Mouse (Mus musculus) embryonic facial prominence, embryonic 10.5 days (tissue): ENCODE results near the gene Mnx1. TPM values are rescaled to one million over a fixed set of nuclear protein-coding genes. Genes with fewer than 3 reads are reported as not detected.
A peak's percentile ranks its signal among the peaks of the same experiment; 100 is the strongest.

Experiments
- DNase-seq: peaks from one replicate; pipeline ENCODE4 v3.0.0-alpha.2; 2017; ENCODE audit warnings: low spot score
- H3K27ac ChIP-seq: fragments of 300-500 bp; sonication (generic); replicated peaks from 2 replicates; pipeline ENCODE4 v1.5.1; 2016; ENCODE audit warnings: mild to moderate bottlenecking
- H3K27me3 ChIP-seq: fragments of 300-500 bp; sonication (generic); replicated peaks from 2 replicates; pipeline ENCODE4 v1.6.1; 2016; ENCODE audit warnings: low read depth, mild to moderate bottlenecking; ENCODE audit not compliant: poor library complexity, severe bottlenecking
- H3K36me3 ChIP-seq: fragments of 300-500 bp; sonication (generic); replicated peaks from 2 replicates; pipeline ENCODE4 v1.6.1; 2016; ENCODE audit warnings: mild to moderate bottlenecking, moderate library complexity
- H3K4me1 ChIP-seq: fragments of 300-500 bp; sonication (generic); 2 replicates; pipeline ENCODE4 v1.6.1; 2016
- H3K4me3 ChIP-seq: fragments of 300-500 bp; sonication (generic); 2 replicates; pipeline ENCODE4 v1.5.1; 2016; ENCODE audit warnings: mild to moderate bottlenecking, moderate library complexity
- H3K9me3 ChIP-seq: fragments of 300-500 bp; sonication (generic); 2 replicates; pipeline ENCODE4 v1.6.1; 2016; ENCODE audit warnings: mild to moderate bottlenecking
- WGBS: fragments of 180-500 bp; shearing (Covaris S2); methylation state at CpG from one replicate; pipeline ENCODE4 v1.1.7; 2016; 5-methylcytosine and 5-hydroxymethylcytosine counted together
- polyA plus RNA-seq: library from polyadenylated mRNA; unstranded; fragments of >200 nt; fragmentation: Nextera tagmentation; extraction: Ambion mirVana; gene quantifications from 2 replicates; pipeline ENCODE4 v1.2.1, GENCODE M21; 2016

Gene Mnx1
- polyA plus RNA-seq = not detected in 2 replicates

DNA sequence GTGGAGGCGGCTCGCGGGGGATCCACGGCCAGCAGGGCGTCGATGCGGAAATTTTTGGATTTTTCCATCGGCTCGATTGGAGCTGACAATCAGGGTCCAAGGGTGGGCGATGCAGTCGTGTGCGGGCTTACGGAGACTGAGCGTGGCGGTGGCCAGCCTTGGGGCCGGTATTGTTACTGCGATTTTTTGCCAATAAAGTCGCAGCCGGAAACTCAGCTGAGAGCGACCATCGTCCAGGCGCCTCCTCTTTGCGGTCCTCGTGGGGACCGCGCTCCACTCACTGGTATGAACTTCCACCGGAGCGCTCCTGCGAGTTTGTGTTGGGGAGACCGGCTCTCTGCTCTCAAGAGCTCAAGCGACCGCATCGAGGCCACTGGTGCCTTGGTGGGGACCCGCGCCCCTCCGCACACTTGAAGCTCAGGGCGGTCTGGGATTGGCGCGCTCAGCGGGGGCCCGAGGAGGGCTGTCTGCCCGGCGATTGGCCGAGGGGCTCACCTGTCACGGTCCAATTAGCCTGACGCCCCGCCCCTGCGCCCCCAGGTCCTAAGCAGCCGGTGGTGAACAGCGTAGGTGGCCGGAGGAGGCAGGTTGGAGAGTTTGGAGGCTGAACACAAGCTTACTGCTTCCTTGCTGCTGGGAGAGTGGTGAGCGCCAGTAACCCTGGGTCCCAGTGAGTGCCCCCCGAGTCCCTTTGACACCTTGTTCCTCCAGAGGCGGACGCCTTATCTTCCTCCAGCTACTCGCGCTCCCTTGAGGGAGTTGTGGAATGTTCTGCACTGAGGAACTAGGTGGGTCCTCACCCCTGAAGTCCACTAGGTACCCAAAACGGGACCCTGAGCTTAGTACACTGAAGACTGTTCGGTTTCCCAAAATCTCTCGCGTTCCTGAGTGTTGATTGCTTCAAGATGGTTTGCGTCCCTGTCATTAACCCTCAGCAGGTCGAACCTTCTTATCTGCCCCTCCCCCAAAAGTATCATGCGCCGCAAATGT lies at the start of gene Mnx1:
Mnx1 (minus strand) TSS at position 263 of the 990 bp plus-strand sequence.
- H3K4me1 ChIP-seq = peaks cover 19% of the 10 kb centered on the region
- peak; percentile 79 for DNase-seq
- no peak within 1 kb of the TSS for H3K27ac ChIP-seq
- WGBS = under 1% methylated on average over 65 of the region's 65 CpGs
- peak within 1 kb of the TSS; percentile 49 for H3K4me3 ChIP-seq
- H3K9me3 ChIP-seq = no peaks in the 10 kb centered on the region
- peaks cover 100% of the 10 kb centered on the region for H3K27me3 ChIP-seq
- H3K36me3 ChIP-seq = no peaks in the 10 kb centered on the region

DNA sequence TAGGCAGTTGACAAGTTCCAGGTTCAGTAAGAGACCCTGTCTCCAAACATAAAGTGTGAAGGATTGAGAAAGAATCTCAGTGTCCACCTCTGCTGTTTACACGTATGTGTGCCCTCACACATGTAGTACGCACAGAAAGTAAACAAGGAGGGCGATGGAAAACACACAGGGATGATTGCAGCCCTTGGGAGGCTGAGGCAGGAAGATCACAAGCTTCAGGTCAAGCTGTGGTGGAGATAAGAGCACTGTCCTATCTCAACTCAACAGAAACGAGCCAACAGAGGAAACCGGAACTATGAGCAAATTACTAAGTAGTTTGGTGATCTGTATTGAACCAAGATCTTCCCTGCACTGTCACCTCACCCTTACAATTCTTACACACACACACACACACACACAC lies 38.2 kb upstream of the Mnx1 start:
- WGBS = 85% methylated on average over 5 of the region's 5 CpGs
- no peaks in the 10 kb centered on the region for H3K36me3 ChIP-seq
- H3K27ac ChIP-seq = no peak overlapping the region
- no peak overlapping the region for H3K4me3 ChIP-seq
- no peak for DNase-seq
- no peaks in the 10 kb centered on the region for H3K4me1 ChIP-seq
- H3K27me3 ChIP-seq = no peaks in the 10 kb centered on the region
- no peaks in the 10 kb centered on the region for H3K9me3 ChIP-seq

DNA sequence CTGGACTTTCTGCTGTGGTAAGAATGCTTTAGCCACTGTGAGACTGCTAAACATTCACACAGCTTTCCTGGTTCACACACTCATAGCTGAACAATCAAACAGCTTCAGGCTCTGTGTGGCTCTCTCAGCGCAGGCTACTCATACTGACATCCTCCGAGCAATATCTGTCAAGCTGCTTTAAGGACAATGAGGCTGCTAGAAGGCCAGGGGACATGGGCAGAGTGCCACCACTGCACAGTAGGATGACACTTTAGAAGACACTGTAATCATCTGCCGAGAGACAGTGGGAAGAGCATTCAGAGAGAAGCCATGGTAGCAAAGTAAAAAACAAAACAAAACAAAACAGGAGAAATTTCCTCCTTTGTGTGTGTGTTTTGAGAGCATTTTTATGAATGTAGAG lies 37.6 kb upstream of the Mnx1 start:
- Histone ChIP-seq H3K27ac (no peak overlapping the region), H3K27me3 (no peaks in the 10 kb centered on the region), H3K9me3 (no peaks in the 10 kb centered on the region), H3K4me3 (no peak overlapping the region), H3K4me1 (no peaks in the 10 kb centered on the region), H3K36me3 (no peaks in the 10 kb centered on the region)
- WGBS = 82% methylated on average over 3 of the region's 3 CpGs
- DNase-seq = no peak

DNA sequence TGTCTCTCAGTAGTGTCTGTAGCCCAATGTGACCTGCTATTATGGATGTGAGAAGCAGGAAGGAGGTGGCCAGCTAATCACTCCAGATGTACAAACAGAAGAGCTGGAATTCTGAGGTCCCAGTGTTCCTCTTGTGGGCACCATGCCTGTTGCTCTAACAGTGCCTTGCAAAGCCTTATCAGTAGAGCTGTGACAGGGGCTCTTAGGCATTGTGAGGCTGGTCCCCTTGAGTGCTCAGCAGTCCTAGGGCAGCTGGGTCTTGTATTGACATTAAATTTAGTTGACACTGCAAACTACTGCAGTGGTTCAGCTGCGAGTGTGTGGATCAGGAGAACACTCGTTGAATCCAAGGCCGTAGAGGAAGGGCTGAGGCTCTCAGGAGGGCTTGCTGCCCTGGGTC lies 28.7 kb upstream of the Mnx1 start:
- no peak overlapping the region for H3K4me3 ChIP-seq
- no peaks in the 10 kb centered on the region for H3K9me3 ChIP-seq
- no peak for DNase-seq
- 74% methylated on average over 3 of the region's 3 CpGs for WGBS
- no peaks in the 10 kb centered on the region for H3K4me1 ChIP-seq
- H3K27ac ChIP-seq = no peak overlapping the region
- H3K27me3 ChIP-seq = no peaks in the 10 kb centered on the region
- no peaks in the 10 kb centered on the region for H3K36me3 ChIP-seq

DNA sequence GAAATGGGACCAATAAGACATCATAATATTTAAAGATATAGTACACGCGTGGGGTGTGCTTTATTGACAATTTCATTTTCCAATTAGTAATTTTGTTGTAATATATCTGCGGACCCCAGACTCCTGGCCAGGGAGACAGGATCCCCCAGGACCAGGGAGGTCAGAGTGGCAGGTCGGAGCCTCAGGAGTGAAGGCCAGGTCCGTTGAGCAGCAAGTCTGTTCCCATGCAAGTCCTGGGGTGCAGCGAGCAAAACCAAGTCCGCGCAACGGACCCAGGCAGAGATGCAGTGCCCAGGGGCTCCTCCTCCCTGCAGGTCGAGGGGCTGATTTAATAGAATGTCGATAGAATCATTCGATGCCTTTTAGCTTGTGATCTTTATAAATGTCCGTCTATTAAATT lies 9.1 kb upstream of the Mnx1 start:
- peak; percentile 34 for DNase-seq
- H3K27me3 ChIP-seq = peaks cover 100% of the 10 kb centered on the region
- H3K9me3 ChIP-seq = no peaks in the 10 kb centered on the region
- H3K36me3 ChIP-seq = no peaks in the 10 kb centered on the region
- 13% methylated on average over 13 of the region's 13 CpGs for WGBS
- no peak overlapping the region for H3K4me3 ChIP-seq
- H3K27ac ChIP-seq = no peak overlapping the region
- H3K4me1 ChIP-seq = 0 out of 2 replicates have a peak, but pooled peaks cover 6% of the 10 kb centered on the region

DNA sequence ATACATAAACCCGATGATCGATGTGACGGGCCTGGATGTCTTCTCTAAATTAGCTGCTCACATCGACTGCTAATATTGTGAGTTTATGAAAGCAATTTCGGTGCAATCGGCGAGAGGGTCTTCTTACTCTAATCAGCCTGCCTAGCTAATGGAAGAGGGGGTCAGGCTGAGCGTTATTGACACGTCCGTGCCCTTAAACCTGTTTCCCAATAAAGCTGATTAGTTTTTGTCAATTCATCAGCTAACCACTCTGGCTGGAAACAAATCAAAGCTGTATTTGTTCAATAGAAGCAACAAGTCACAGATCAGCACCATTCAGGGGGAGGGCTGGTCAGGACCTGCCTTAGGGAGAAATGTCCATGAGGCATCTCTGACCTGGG lies 7.7 kb upstream of the Mnx1 start:
- Histone ChIP-seq H3K9me3 (no peaks in the 10 kb centered on the region), H3K36me3 (no peaks in the 10 kb centered on the region), H3K27ac (no peak overlapping the region), H3K4me3 (no peak overlapping the region), H3K27me3 (peaks cover 100% of the 10 kb centered on the region), H3K4me1 (0 out of 2 replicates have a peak, but pooled peaks cover 6% of the 10 kb centered on the region)
- WGBS = 1% methylated on average over 10 of the region's 10 CpGs
- no peak for DNase-seq

DNA sequence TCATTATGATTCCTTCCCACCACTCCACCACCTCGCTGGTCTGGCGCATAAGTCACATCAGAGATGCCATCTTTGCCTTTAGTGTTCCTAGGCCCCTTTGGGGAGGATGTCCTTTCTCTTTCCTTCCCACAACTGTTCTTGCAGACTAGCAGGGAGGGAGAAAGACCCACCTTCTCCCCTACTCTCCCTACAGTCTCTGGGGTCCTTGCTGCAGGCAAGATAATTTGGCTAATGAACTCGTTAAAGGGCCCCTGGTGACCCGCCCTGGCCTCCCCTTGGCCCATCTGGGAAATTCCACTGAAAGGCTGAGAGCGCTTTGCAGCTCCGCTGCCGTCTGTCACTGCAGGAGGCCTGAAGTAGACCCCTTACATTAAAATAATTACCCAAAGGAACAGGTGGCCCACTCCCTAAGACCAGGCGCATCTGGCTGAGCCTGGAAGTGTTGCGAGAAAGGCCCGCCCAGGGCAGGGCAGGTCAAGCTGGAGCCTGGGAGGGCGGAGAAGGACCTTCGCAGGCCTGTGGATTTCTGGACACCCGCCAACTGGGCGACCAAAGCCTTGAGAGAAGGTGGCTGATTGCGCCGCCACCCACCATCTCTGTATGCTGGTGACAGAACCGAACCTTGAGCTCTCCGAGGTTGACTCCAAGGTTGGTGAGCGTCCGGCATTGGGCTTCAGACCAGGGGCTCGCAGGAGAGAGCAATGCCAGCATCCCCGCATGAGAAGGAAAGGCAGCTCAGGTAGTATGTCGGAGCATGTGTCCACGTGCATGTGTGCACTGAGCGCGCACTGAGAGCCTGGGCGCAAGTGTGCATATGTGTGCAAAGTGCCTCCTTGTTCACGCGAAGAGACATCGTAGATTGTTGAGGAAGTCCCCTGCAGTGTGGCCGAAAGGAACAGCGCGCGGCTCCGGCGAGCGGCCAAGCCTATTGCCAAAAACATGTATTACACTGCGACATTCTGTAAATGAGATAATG lies 7.0 kb upstream of the Mnx1 start:
- H3K27me3 ChIP-seq = peaks cover 100% of the 10 kb centered on the region
- no peak overlapping the region for H3K27ac ChIP-seq
- under 1% methylated on average over 38 of the region's 38 CpGs for WGBS
- H3K9me3 ChIP-seq = no peaks in the 10 kb centered on the region
- peak; percentile 51 for DNase-seq
- no peaks in the 10 kb centered on the region for H3K36me3 ChIP-seq
- H3K4me3 ChIP-seq = no peak overlapping the region
- 0 out of 2 replicates have a peak, but pooled peaks cover 6% of the 10 kb centered on the region for H3K4me1 ChIP-seq

DNA sequence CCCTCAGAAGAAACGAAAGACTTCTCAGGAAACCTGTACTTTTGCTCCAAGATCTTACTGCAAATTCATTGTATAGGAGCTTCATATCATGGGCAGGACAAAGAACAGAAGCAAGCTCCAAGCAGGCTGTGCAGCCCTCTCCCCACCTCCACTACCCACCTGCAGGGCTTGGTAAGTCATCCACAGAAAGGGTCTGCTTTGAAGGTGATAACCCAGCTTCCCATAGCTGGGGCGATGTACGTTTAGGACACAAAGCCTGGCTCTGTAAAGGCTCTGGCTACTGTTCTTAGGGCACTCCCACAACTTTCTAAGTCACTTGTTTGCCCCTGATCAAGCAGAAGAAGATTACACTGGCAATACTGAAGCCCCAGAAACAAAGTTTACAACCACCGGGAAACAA lies 5.5 kb upstream of the Mnx1 start:
- WGBS = 6% methylated on average over 4 of the region's 4 CpGs
- peak; percentile 19 for DNase-seq
- H3K4me3 ChIP-seq = no peak overlapping the region
- peaks cover 9% of the 10 kb centered on the region for H3K4me1 ChIP-seq
- no peaks in the 10 kb centered on the region for H3K9me3 ChIP-seq
- no peak overlapping the region for H3K27ac ChIP-seq
- peaks cover 100% of the 10 kb centered on the region for H3K27me3 ChIP-seq
- no peaks in the 10 kb centered on the region for H3K36me3 ChIP-seq

DNA sequence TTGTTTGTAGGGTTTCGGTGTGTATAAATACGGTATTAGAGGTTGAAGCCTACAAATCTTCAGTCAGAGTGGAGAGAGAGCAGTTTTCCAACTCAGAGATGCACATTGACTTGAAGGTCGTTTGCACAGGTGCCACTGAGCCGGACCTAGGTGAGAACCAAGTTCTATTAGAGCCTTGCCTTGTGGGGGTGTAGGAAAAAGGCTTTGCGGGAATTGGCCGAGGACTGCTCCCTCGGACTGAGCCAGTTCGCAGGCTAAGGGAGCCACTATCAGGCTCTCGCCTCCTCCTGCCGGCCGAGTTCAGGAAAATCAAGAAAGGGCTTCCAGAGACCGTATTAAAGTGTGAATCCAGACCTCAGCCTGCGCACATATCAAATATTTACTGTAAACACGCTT lies 926 bp upstream of the Mnx1 start:
- no peaks in the 10 kb centered on the region for H3K36me3 ChIP-seq
- WGBS = under 1% methylated on average over 14 of the region's 14 CpGs
- no peak overlapping the region for H3K4me3 ChIP-seq
- no peaks in the 10 kb centered on the region for H3K9me3 ChIP-seq
- peaks cover 19% of the 10 kb centered on the region for H3K4me1 ChIP-seq
- H3K27me3 ChIP-seq = peaks cover 100% of the 10 kb centered on the region
- H3K27ac ChIP-seq = no peak overlapping the region
- DNase-seq = peak; percentile 72

DNA sequence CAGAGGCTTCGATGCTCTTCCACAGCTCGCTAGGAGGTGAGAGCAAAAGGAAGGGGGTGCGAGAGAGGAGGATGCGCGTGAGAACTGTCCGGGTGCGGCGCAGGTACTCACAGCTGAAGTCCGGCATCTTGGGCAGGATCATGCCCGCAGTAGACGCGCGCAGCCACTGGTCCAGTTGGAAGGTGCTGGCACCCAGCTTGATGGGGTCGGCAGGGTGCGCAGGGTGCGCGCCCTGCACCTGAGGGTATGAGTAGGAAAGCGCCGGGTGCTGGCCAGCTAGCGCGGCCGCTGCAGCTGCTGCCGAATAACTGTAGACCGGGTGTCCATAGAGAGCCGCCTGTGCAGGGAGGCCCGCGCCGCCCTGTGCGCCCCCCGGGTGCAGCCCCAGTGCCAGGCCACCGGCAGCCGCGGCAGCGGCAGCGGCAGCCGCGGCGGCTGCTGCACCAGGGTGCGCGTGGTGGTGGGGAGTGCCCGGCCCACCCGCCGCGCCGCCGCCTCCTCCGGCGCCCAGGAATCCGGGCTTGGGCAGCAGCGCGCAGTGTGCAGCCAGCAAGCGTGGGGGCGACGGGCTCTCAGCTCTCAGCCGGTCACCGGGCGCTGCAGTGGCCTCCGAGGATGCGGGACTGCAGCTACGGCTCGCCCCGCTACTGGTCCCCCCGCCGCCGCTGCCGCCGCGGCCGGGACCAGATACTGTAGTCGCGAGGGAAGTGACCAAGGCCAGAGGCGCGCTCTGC lies 629 bp downstream of the Mnx1 start:
- WGBS = under 1% methylated on average over 73 of the region's 73 CpGs
- no peak overlapping the region for H3K27ac ChIP-seq
- no peaks in the 10 kb centered on the region for H3K36me3 ChIP-seq
- peak; percentile 56 for DNase-seq
- H3K4me3 ChIP-seq = peak overlapping the region; percentile 49
- peaks cover 100% of the 10 kb centered on the region for H3K27me3 ChIP-seq
- no peaks in the 10 kb centered on the region for H3K9me3 ChIP-seq
- peaks cover 19% of the 10 kb centered on the region for H3K4me1 ChIP-seq

DNA sequence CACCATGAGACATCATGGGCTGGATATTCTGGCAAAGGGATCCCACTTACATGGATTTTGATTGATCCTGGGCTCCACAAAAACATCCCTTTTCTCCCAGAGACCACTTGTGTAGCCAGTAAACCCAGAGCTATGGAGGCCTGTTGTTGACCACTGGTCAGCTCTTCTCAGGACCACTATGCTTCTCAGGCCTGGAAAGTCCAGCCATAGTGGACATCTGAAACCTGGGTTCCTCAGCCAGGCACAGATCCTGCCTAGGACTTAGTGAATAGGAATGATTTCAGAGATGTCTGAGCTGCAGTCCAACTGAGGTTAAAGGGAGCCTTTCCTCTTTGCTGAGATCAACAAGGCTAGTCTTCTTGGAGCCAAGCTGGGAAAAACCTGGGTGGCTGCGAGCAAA lies 2.2 kb downstream of the Mnx1 start:
- Histone ChIP-seq H3K4me1 (peaks cover 19% of the 10 kb centered on the region), H3K4me3 (no peak overlapping the region), H3K27me3 (peaks cover 100% of the 10 kb centered on the region), H3K36me3 (no peaks in the 10 kb centered on the region), H3K27ac (no peak overlapping the region), H3K9me3 (no peaks in the 10 kb centered on the region)
- peak; percentile 30 for DNase-seq
- 3% methylated on average over 1 of the region's 1 CpGs for WGBS

DNA sequence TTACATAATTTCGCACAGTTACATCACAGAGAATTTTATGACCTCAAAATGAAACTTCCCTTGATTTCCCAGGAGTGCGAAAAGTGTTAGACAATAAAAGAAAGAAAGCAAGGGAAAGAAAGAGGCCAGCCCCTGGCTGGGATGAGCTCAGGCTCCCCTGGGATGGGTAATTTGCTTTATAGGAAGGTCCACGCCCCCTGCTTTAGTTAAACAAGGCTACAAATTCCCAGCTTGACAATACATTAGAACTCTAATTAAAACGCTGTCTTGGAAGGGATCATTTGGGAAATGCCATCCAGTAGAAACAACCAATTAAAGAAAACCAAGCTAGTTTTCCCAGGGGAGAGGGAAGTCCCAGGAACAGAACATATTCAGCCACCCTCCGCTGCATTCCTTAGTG lies 2.7 kb downstream of the Mnx1 start:
- no peaks in the 10 kb centered on the region for H3K36me3 ChIP-seq
- no peaks in the 10 kb centered on the region for H3K9me3 ChIP-seq
- peaks cover 19% of the 10 kb centered on the region for H3K4me1 ChIP-seq
- no peak for DNase-seq
- WGBS = 2% methylated on average over 5 of the region's 5 CpGs
- no peak overlapping the region for H3K4me3 ChIP-seq
- peaks cover 100% of the 10 kb centered on the region for H3K27me3 ChIP-seq
- H3K27ac ChIP-seq = no peak overlapping the region
